Mouse (Mus musculus) heart, embryonic 10.5 days (tissue): ENCODE measurements around the gene Tbc1d15. TPM values are rescaled to one million over a fixed set of nuclear protein-coding genes. Genes with fewer than 3 reads are reported as not detected.
A peak's percentile ranks its signal among the peaks of the same experiment; 100 is the strongest.

ENCODE experiments used
- DNase-seq: peaks from one replicate; pipeline ENCODE4 v3.0.0-alpha.2; 2017; ENCODE audit warnings: low spot score
- H3K27ac ChIP-seq: fragments of 300-500 bp; sonication (generic); 2 replicates; pipeline ENCODE4 v1.5.1; 2016; ENCODE audit warnings: mild to moderate bottlenecking
- H3K27me3 ChIP-seq: fragments of 300-500 bp; sonication (generic); 2 replicates; pipeline ENCODE4 v1.6.1; 2016; ENCODE audit warnings: mild to moderate bottlenecking; ENCODE audit not compliant: poor library complexity, insufficient read depth, severe bottlenecking
- H3K36me3 ChIP-seq: fragments of 300-500 bp; sonication (generic); 2 replicates; pipeline ENCODE4 v1.6.1; 2016; ENCODE audit warnings: mild to moderate bottlenecking, moderate library complexity
- H3K4me1 ChIP-seq: fragments of 300-500 bp; sonication (generic); 2 replicates; pipeline ENCODE4 v1.6.1; 2016; ENCODE audit warnings: mild to moderate bottlenecking
- H3K4me3 ChIP-seq: fragments of 300-500 bp; sonication (generic); 2 replicates; pipeline ENCODE4 v1.5.1; 2016; ENCODE audit warnings: mild to moderate bottlenecking, moderate library complexity
- H3K9me3 ChIP-seq: fragments of 300-500 bp; sonication (generic); 2 replicates; pipeline ENCODE4 v1.6.1; 2016; ENCODE audit warnings: mild to moderate bottlenecking, moderate library complexity
- WGBS: fragments of 180-500 bp; shearing (Covaris S2); methylation state at CpG from one replicate; pipeline ENCODE4 v1.1.7; 2016; 5-methylcytosine and 5-hydroxymethylcytosine counted together
- polyA plus RNA-seq: library from polyadenylated mRNA; unstranded; fragments of >200 nt; fragmentation: Nextera tagmentation; extraction: Ambion mirVana; gene quantifications from 2 replicates; pipeline ENCODE4 v1.2.1, GENCODE M21; 2016

The Tbc1d15 gene
- polyA plus RNA-seq, 1 experiment from 2014 or later: 50.8 TPM

DNA sequence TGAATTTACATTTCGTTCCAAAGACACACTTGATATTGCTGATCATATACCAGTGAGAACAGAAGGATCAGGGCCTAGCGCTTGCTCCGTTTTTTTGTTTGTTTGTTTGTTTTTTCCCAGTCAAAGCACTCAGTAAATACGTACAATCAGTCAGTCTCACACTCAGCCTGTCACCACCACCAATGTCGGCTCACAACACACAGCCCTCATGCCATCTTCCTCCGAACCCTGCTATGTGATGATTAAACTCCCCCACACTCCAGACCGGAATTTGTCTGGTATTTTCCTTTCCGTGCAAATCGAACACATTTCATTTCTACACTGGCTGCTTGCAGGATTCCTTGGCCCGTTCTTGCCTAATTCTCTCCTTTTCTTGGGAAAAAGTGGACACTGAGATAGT, 77.9 kb downstream of the Tbc1d15 start:
- Histone ChIP-seq H3K36me3 (no peaks in the 10 kb centered on the region), H3K9me3 (no peaks in the 10 kb centered on the region), H3K4me1 (no peaks in the 10 kb centered on the region), H3K27me3 (no peaks in the 10 kb centered on the region), H3K27ac (no peak overlapping the region), H3K4me3 (peak overlapping the region; percentile 9; the same call in 1 of the 2 replicates)
- no peak for DNase-seq
- WGBS: 67% methylated on average over 10 of the region's 10 CpGs

- Histone ChIP-seq H3K27me3 (no peaks in the 10 kb centered on the region), H3K9me3 (no peaks in the 10 kb centered on the region), H3K27ac (no peak overlapping the region), H3K4me3 (no peak overlapping the region), H3K4me1 (no peaks in the 10 kb centered on the region), H3K36me3 (no peaks in the 10 kb centered on the region)
- no peak for DNase-seq
- WGBS: 56% methylated on average over 8 of the region's 8 CpGs
Measured at GRCm38 (mm10) chr10:115171351-115171818, 79.9 kb downstream of the Tbc1d15 start.

GRCm38 (mm10) chr10:115170496-115171350, 80.5 kb downstream of the Tbc1d15 start:
- no peak for DNase-seq
- Histone ChIP-seq H3K4me1 (no peaks in the 10 kb centered on the region), H3K27me3 (no peaks in the 10 kb centered on the region), H3K9me3 (no peaks in the 10 kb centered on the region), H3K4me3 (no peak overlapping the region), H3K36me3 (no peaks in the 10 kb centered on the region), H3K27ac (no peak overlapping the region)
- WGBS: 82% methylated on average over 7 of the region's 7 CpGs

DNA sequence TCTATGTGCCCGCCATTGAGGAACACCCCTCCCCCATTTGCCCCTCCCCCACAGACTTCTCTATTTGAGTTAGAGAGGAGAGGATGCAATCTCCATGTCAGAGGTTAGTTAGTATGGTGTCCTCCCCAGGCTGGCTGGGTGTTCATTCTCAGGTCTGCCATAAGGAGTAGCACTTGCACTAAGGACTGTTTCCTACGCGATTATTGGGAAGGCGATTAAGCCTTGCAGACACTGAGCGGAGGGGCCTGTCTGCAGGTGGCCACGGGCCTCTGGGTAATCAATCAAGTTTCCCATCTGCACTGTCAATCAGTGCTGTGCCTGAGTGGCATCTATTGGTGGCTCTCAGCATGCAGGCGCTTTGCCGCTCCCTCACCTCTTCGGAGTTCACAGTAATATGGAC, 81.9 kb downstream of the Tbc1d15 start:
- H3K4me3 ChIP-seq: no peak overlapping the region
- H3K9me3 ChIP-seq: no peaks in the 10 kb centered on the region
- no peak for DNase-seq
- WGBS: 39% methylated on average over 9 of the region's 9 CpGs
- no peaks in the 10 kb centered on the region for H3K4me1 ChIP-seq
- H3K27ac ChIP-seq: no peak overlapping the region
- no peaks in the 10 kb centered on the region for H3K36me3 ChIP-seq
- no peaks in the 10 kb centered on the region for H3K27me3 ChIP-seq

GRCm38 (mm10) chr10:115160289-115160688, 91.0 kb downstream of the Tbc1d15 start:
- no peaks in the 10 kb centered on the region for H3K9me3 ChIP-seq
- H3K27ac ChIP-seq: no peak overlapping the region
- DNase-seq: no peak
- H3K4me3 ChIP-seq: no peak overlapping the region
- H3K36me3 ChIP-seq: no peaks in the 10 kb centered on the region
- 65% methylated on average over 5 of the region's 5 CpGs for WGBS
- no peaks in the 10 kb centered on the region for H3K4me1 ChIP-seq
- H3K27me3 ChIP-seq: no peaks in the 10 kb centered on the region

Other genes with a start within 250 kb of the Tbc1d15 start
- not detected in 2 replicates for gene Tph2, start 66.4 kb downstream of the Tbc1d15 start, polyA plus RNA-seq
- gene Rab21, start 64.1 kb upstream of the Tbc1d15 start, polyA plus RNA-seq: 3.4 and 3.6 TPM in 2 replicates
- 24.1 and 25.9 TPM in 2 replicates for gene Tmem19, start 111.0 kb upstream of the Tbc1d15 start, polyA plus RNA-seq
- 16.7 and 18.1 TPM in 2 replicates for gene Thap2, start 133.0 kb upstream of the Tbc1d15 start, polyA plus RNA-seq
- gene Zfc3h1, start 133.5 kb upstream of the Tbc1d15 start, polyA plus RNA-seq: 14.5 and 19.5 TPM in 2 replicates